Mouse (Mus musculus) spleen, adult 2 months (tissue): Measurements from ENCODE around the gene Fam149b. TPM values are rescaled to one million over a fixed set of nuclear protein-coding genes. Genes with fewer than 3 reads are reported as not detected.

Source experiments
- DNase-seq, 2 experiments: peaks; one replicate each; pipeline versions ENCODE4 v3.0.0 to v3.0.0-alpha.2; 2012 to 2021; ENCODE audit warnings: low spot score in 2 of 2, low read depth in 1 of 2
- H3K27ac ChIP-seq: fragments of 200-500 bp; 2 replicates; pipeline ENCODE4 v1.5.1; 2012; ENCODE audit warnings: low read length, inconsistent platforms; ENCODE audit not compliant: insufficient read depth
- H3K27me3 ChIP-seq: fragments of 200-500 bp; 2 replicates; pipeline ENCODE4 v1.6.1; 2012; ENCODE audit warnings: mild to moderate bottlenecking, moderate library complexity, low read length, inconsistent platforms; ENCODE audit not compliant: control insufficient read depth, insufficient read depth
- H3K36me3 ChIP-seq: fragments of 200-500 bp; 2 replicates; pipeline ENCODE4 v1.6.1; 2012; ENCODE audit warnings: mild to moderate bottlenecking, low read length, inconsistent platforms; ENCODE audit not compliant: control insufficient read depth, insufficient read depth
- H3K4me1 ChIP-seq: fragments of 200-500 bp; 2 replicates; pipeline ENCODE4 v1.6.1; 2011; ENCODE audit warnings: inconsistent platforms; ENCODE audit not compliant: control insufficient read depth, insufficient read depth, insufficient read length
- H3K4me3 ChIP-seq: fragments of 200-500 bp; 2 replicates; pipeline ENCODE4 v1.5.1; 2011; ENCODE audit warnings: mild to moderate bottlenecking, inconsistent platforms; ENCODE audit not compliant: insufficient read depth, insufficient read length; ENCODE audit errors: extremely low read depth
- CTCF ChIP-seq: fragments of 200-500 bp; IDR thresholded peaks from 2 replicates; pipeline ENCODE4 v1.5.1; 2011; ENCODE audit warnings: mild to moderate bottlenecking, inconsistent platforms; ENCODE audit not compliant: insufficient read depth, insufficient read length, insufficient replicate concordance; ENCODE audit errors: extremely low read depth
- POLR2A ChIP-seq: fragments of 200-500 bp; IDR thresholded peaks from 2 replicates; pipeline ENCODE4 v1.6.1; 2011; ENCODE audit warnings: low read depth, low read length, inconsistent platforms
- WGBS: fragments of 180-500 bp; shearing (Covaris S2); methylation state at CpG from one replicate; pipeline ENCODE4 v1.1.7; 2018; 5-methylcytosine and 5-hydroxymethylcytosine counted together
- polyA plus RNA-seq: library from polyadenylated mRNA; depleted of rRNA; stranded (reverse); fragments of >200 nt; gene quantifications from 2 replicates; pipeline ENCODE4 v1.2.3, GENCODE M21; 2012

The Fam149b gene
- polyA plus RNA-seq, 1 experiment, result 12.6 TPM

- WGBS, result under 1% methylated on average over 59 of the region's 59 CpGs
- Histone ChIP-seq H3K4me1 (peaks cover 3% of the 10 kb centered on the region; the same call in 1 of the 2 replicates), H3K36me3 (peaks cover 15% of the 10 kb centered on the region; the same call in 1 of the 2 replicates), H3K27ac (peak within 1 kb of the TSS; percentile 77), H3K4me3 (peak within 1 kb of the TSS; percentile 92), H3K27me3 (no peaks in the 10 kb centered on the region)
- peak; percentile 69 to 95 for DNase-seq
- TF ChIP-seq CTCF (no peak), POLR2A (peak; percentile 46; the same call in 1 of the 2 replicates)
Observed at GRCm38 (mm10) chr14:20388441-20389129, 40.6 kb downstream of the Fam149b start, which contains the start of gene Dnajc9. Gene Dnajc9 (minus strand): TSS chr14:20388910.

GRCm38 (mm10) chr14:20389446-20390079, 41.6 kb downstream of the Fam149b start:
- peaks cover 3% of the 10 kb centered on the region; the same call in 1 of the 2 replicates for H3K4me1 ChIP-seq
- H3K36me3 ChIP-seq, result peaks cover 12% of the 10 kb centered on the region; the same call in 1 of the 2 replicates
- TF ChIP-seq POLR2A (no peak), CTCF (no peak)
- no peak overlapping the region for H3K4me3 ChIP-seq
- 90% methylated on average over 8 of the region's 8 CpGs for WGBS
- H3K27me3 ChIP-seq, result no peaks in the 10 kb centered on the region
- DNase-seq, result no peak
- H3K27ac ChIP-seq, result peak overlapping the region; percentile 10; the same call in 1 of the 2 replicates

- Histone ChIP-seq H3K4me1 (peaks cover 3% of the 10 kb centered on the region; the same call in 1 of the 2 replicates), H3K27ac (no peak overlapping the region), H3K27me3 (no peaks in the 10 kb centered on the region), H3K4me3 (no peak overlapping the region), H3K36me3 (peaks cover 4% of the 10 kb centered on the region; the same call in 1 of the 2 replicates)
- 77% methylated on average over 4 of the region's 4 CpGs for WGBS
- no peak for DNase-seq
- no peak for TF ChIP-seq POLR2A
- TF ChIP-seq CTCF, result no peak
Observed at GRCm38 (mm10) chr14:20392326-20392725, 44.4 kb downstream of the Fam149b start.

GRCm38 (mm10) chr14:20393205-20393913, 45.4 kb downstream of the Fam149b start, which contains the start of gene Mrps16:
Gene Mrps16 (minus strand): TSS chr14:20393634.
- Histone ChIP-seq H3K36me3 (peaks cover 4% of the 10 kb centered on the region; the same call in 1 of the 2 replicates), H3K4me1 (0 out of 2 replicates have a peak, but pooled peaks cover 3% of the 10 kb centered on the region), H3K27ac (peak within 1 kb of the TSS; percentile 98), H3K4me3 (peak within 1 kb of the TSS; percentile 100), H3K27me3 (no peaks in the 10 kb centered on the region)
- TF ChIP-seq CTCF (peak; percentile 88), POLR2A (peak; percentile 68)
- peak; percentile 92 to 93 for DNase-seq
- WGBS, result under 1% methylated on average over 68 of the region's 68 CpGs

GRCm38 (mm10) chr14:20397220-20397619, 49.3 kb downstream of the Fam149b start:
- WGBS, result 89% methylated on average over 9 of the region's 9 CpGs

GRCm38 (mm10) chr14:20398864-20399263, 50.9 kb downstream of the Fam149b start:
- TF ChIP-seq CTCF, result peak; percentile 59; the same call in 1 of the 2 replicates
- no peak for TF ChIP-seq POLR2A
- no peak overlapping the region for H3K4me3 ChIP-seq
- WGBS, result 34% methylated on average over 4 of the region's 4 CpGs
- H3K4me1 ChIP-seq, result no peaks in the 10 kb centered on the region
- H3K36me3 ChIP-seq, result no peaks in the 10 kb centered on the region
- no peaks in the 10 kb centered on the region for H3K27me3 ChIP-seq
- DNase-seq, result peak in 1 of 2 experiments; percentile 50
- no peak overlapping the region for H3K27ac ChIP-seq

More at GRCm38 (mm10) chr14:20397220-20397619, 49.3 kb downstream of the Fam149b start:
- no peaks in the 10 kb centered on the region for H3K36me3 ChIP-seq
- H3K27ac ChIP-seq, result no peak overlapping the region
- TF ChIP-seq CTCF (no peak), POLR2A (no peak)
- H3K4me3 ChIP-seq, result no peak overlapping the region
- 0 out of 2 replicates have a peak, but pooled peaks cover 3% of the 10 kb centered on the region for H3K4me1 ChIP-seq
- no peaks in the 10 kb centered on the region for H3K27me3 ChIP-seq
- no peak for DNase-seq
